Mouse (Mus musculus) intestine, embryonic 14.5 days (tissue): ENCODE results near the gene Fam171a2. TPM values are rescaled to one million over a fixed set of nuclear protein-coding genes. Genes with fewer than 3 reads are reported as not detected.

ENCODE experiments used
- ATAC-seq: fragments of 200-750 bp; cut with Nextera tagmentation; replicated peaks from 2 replicates; pipeline ENCODE4 v1.8.0; 2017; ENCODE audit warnings: low read depth, moderate number of reproducible peaks, moderate TSS enrichment, moderate library complexity; ENCODE audit not compliant: low FRiP score, low TSS enrichment
- DNase-seq: peaks from one replicate; pipeline ENCODE4 v3.0.0-alpha.2; 2018; ENCODE audit warnings: low spot score
- H3K27ac ChIP-seq: fragments of 300-500 bp; sonication (generic); 2 replicates; pipeline ENCODE4 v1.5.1; 2014; ENCODE audit warnings: low read depth, mild to moderate bottlenecking, control low read depth
- H3K27me3 ChIP-seq: fragments of 300-500 bp; sonication (generic); replicated peaks from 2 replicates; pipeline ENCODE4 v1.6.1; 2014; ENCODE audit warnings: low read length, control low read depth; ENCODE audit not compliant: control insufficient read depth, insufficient read depth
- H3K36me3 ChIP-seq: fragments of 300-500 bp; sonication (generic); 2 replicates; pipeline ENCODE4 v1.6.1; 2014; ENCODE audit warnings: low read length, control low read depth; ENCODE audit not compliant: control insufficient read depth, insufficient read depth
- H3K4me1 ChIP-seq: fragments of 300-500 bp; sonication (generic); replicated peaks from 2 replicates; pipeline ENCODE4 v1.6.1; 2014; ENCODE audit warnings: low read length, control low read depth, mixed read lengths; ENCODE audit not compliant: control insufficient read depth, insufficient read depth
- H3K4me2 ChIP-seq: fragments of 300-500 bp; sonication (generic); 2 replicates; pipeline ENCODE4 v1.6.1; 2014; ENCODE audit warnings: low read length
- H3K4me3 ChIP-seq: fragments of 300-500 bp; sonication (generic); 2 replicates; pipeline ENCODE4 v1.5.1; 2014; ENCODE audit warnings: low read depth, low read length, control low read depth, mixed read lengths
- H3K9ac ChIP-seq: fragments of 300-500 bp; sonication (generic); 2 replicates; pipeline ENCODE4 v1.6.1; 2014; ENCODE audit warnings: mild to moderate bottlenecking, low read length
- H3K9me3 ChIP-seq: fragments of 300-500 bp; sonication (generic); 2 replicates; pipeline ENCODE4 v1.6.1; 2016; ENCODE audit warnings: low read length, control low read depth; ENCODE audit not compliant: control insufficient read depth
- WGBS: fragments of 180-500 bp; shearing (Covaris S2); extraction: QIAGEN DNeasy Blood & Tissue Kit; methylation state at CpG from one replicate; pipeline ENCODE4 v1.1.7; 2014; 5-methylcytosine and 5-hydroxymethylcytosine counted together
- polyA plus RNA-seq: library from polyadenylated mRNA; unstranded; fragments of >200 nt; fragmentation: Nextera tagmentation; extraction: Ambion mirVana; gene quantifications from 2 replicates; pipeline ENCODE4 v1.2.1, GENCODE M21; 2014

Gene Fam171a2
- polyA plus RNA-seq, 1 experiment from 2014 or later = 4.7 TPM

- Histone ChIP-seq H3K9ac (peak overlapping the region; percentile 94), H3K27ac (peak overlapping the region; percentile 90), H3K4me3 (peak overlapping the region; percentile 86), H3K9me3 (no peaks in the 10 kb centered on the region), H3K4me2 (peak overlapping the region; percentile 75), H3K4me1 (peaks cover 37% of the 10 kb centered on the region), H3K36me3 (peaks cover 9% of the 10 kb centered on the region; the same call in 1 of the 2 replicates), H3K27me3 (peaks cover 4% of the 10 kb centered on the region; the same call in 1 of the 2 replicates)
- WGBS = 2% methylated on average over 47 of the region's 49 CpGs
- DNase-seq = peak; percentile 83
- ATAC-seq = peak; percentile 48
Measured at GRCm38 (mm10) chr11:102446581-102447461, 661 bp downstream of the Fam171a2 start.

DNA sequence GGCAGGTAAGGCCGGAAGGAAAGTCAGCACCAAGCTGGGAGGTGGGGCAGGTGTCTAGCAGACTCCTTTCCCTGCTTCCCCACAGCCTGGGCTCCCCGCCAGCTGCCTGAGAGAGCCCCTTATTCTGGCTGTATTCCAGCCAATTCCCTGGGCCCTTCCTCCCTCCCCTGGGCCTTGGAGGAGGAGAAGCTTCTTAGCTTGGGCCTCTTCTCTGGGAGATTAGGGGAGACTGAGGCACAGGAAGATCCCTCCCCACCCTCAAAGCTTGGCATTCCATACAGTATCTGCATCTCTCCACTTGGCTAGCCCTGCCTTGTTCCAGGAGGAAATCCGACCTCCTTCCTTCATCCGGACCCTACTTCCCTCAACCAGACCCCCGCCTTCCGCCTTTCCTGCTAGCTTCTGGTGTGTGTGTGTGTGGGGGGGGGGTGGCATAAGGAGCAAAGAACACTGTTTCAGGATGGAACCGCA, 1.6 kb downstream of the Fam171a2 start:
- H3K27ac ChIP-seq = peak overlapping the region; percentile 90
- H3K9ac ChIP-seq = peak overlapping the region; percentile 94; the same call in 1 of the 2 replicates
- DNase-seq = no peak

DNA sequence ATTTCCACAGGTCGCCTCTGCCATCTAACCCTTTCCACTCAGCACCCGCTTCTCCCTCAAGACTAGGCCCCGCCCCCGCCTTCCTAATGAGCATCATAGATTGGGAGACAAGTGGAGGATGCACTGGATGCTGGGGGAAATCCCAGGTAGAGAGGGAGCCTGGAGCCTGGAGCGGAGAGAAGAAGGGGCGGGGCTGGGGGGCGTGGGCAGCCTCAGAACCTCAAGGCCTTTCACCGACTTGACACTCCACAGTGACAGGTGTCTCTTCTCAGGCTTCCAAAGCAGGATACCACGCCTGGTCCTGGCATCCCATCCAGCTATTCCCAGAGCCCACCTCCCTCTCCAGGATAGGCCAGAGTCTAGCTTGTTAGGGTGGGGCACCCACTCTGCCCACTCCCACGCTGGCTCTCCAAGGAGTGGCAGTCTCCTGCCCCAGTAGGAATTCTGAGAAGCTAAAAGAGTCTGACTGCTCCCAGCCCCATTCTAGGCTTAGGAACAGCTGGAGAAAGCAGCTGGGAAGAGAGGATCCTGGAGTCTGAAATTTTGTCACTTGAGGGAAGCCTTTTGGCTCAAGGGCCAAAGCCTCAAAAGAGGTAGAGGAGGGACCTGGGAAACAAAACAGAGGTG, 2.1 kb downstream of the Fam171a2 start:
- ATAC-seq (peak; percentile 48), DNase-seq (peak; percentile 83)
- Histone ChIP-seq H3K27me3 (peaks cover 4% of the 10 kb centered on the region; the same call in 1 of the 2 replicates), H3K27ac (peak overlapping the region; percentile 90), H3K9me3 (no peaks in the 10 kb centered on the region), H3K4me1 (peaks cover 37% of the 10 kb centered on the region), H3K4me3 (peak overlapping the region; percentile 86; the same call in 1 of the 2 replicates), H3K4me2 (peak overlapping the region; percentile 75), H3K36me3 (peaks cover 20% of the 10 kb centered on the region; the same call in 1 of the 2 replicates), H3K9ac (no peak overlapping the region)
- WGBS = 13% methylated on average over 10 of the region's 10 CpGs

More for the DNA sequence above, 1.6 kb downstream of the Fam171a2 start:
- Histone ChIP-seq H3K4me2 (peak overlapping the region; percentile 75), H3K27me3 (peaks cover 4% of the 10 kb centered on the region; the same call in 1 of the 2 replicates), H3K4me3 (peak overlapping the region; percentile 86), H3K36me3 (peaks cover 17% of the 10 kb centered on the region; the same call in 1 of the 2 replicates), H3K9me3 (no peaks in the 10 kb centered on the region), H3K4me1 (peaks cover 37% of the 10 kb centered on the region)
- peak; percentile 33 for ATAC-seq
- 17% methylated on average over 7 of the region's 7 CpGs for WGBS

DNA sequence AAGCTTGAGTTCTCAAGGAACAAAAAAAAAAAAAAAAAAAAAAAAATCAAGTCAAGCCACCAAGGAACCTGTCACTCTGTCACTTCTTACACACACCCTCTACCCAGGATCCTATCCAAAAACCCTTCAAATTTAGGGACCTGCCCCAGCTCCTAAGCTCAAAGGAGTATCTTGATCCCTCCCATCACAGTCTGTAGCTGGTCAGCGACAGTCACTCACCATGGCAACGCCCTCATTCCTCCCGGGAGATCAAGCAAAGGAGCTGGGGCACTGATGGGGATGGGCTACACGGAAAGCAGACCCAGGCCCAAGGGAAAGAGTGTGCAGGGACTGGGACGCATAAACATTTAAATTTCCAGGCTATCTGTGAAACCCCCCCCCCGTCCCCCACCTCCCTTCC, 2.7 kb downstream of the Fam171a2 start:
- Histone ChIP-seq H3K4me3 (no peak overlapping the region), H3K27me3 (no peaks in the 10 kb centered on the region; the same call in 1 of the 2 replicates), H3K36me3 (peaks cover 26% of the 10 kb centered on the region), H3K4me1 (peaks cover 37% of the 10 kb centered on the region), H3K9me3 (no peaks in the 10 kb centered on the region), H3K4me2 (peak overlapping the region; percentile 75), H3K27ac (no peak overlapping the region; the same call in 1 of the 2 replicates), H3K9ac (no peak overlapping the region)
- ATAC-seq = no peak
- DNase-seq = no peak
- WGBS = 18% methylated on average over 6 of the region's 6 CpGs

DNA sequence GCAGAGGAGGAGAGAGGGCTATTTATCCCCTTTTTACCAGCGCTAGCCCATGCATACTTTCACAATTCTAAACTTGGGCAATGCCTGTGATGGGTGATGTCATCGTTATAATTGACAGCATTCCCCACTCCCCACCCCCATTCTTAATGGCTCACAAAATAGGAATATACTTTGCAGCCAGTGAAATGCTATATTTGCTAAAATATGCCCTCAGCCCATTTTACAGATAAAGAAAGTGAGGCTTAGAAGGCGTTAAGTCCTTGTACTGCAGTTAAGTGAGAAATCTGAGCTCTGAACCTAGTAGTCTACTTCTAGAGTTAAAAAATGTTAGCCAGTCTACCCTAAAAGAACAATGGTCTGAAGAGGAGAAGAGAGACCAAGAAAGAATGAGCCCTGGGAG, 3.2 kb downstream of the Fam171a2 start:
- Histone ChIP-seq H3K27me3 (no peaks in the 10 kb centered on the region), H3K9me3 (no peaks in the 10 kb centered on the region), H3K27ac (no peak overlapping the region), H3K4me3 (no peak overlapping the region), H3K36me3 (peaks cover 31% of the 10 kb centered on the region), H3K9ac (no peak overlapping the region), H3K4me1 (peaks cover 35% of the 10 kb centered on the region), H3K4me2 (no peak overlapping the region)
- WGBS = 77% methylated on average over 3 of the region's 3 CpGs
- DNase-seq (no peak), ATAC-seq (no peak)

GRCm38 (mm10) chr11:102443740-102444139, 3.7 kb downstream of the Fam171a2 start:
- no peaks in the 10 kb centered on the region for H3K9me3 ChIP-seq
- H3K36me3 ChIP-seq = peaks cover 36% of the 10 kb centered on the region
- no peak for DNase-seq
- no peak overlapping the region for H3K9ac ChIP-seq
- no peak for ATAC-seq
- H3K27ac ChIP-seq = no peak overlapping the region
- 0 out of 2 replicates have a peak, but pooled peaks cover 2% of the 10 kb centered on the region for H3K27me3 ChIP-seq
- H3K4me1 ChIP-seq = peaks cover 34% of the 10 kb centered on the region
- WGBS = 80% methylated on average over 8 of the region's 12 CpGs
- H3K4me2 ChIP-seq = no peak overlapping the region
- no peak overlapping the region for H3K4me3 ChIP-seq

- H3K27ac ChIP-seq = no peak overlapping the region
- no peak overlapping the region for H3K4me2 ChIP-seq
- H3K4me3 ChIP-seq = no peak overlapping the region
- peaks cover 38% of the 10 kb centered on the region for H3K36me3 ChIP-seq
- H3K27me3 ChIP-seq = 0 out of 2 replicates have a peak, but pooled peaks cover 2% of the 10 kb centered on the region
- ATAC-seq (no peak), DNase-seq (no peak)
- 92% methylated on average over 6 of the region's 6 CpGs for WGBS
- H3K9me3 ChIP-seq = no peaks in the 10 kb centered on the region
- peaks cover 31% of the 10 kb centered on the region for H3K4me1 ChIP-seq
- H3K9ac ChIP-seq = no peak overlapping the region
Measured at GRCm38 (mm10) chr11:102442089-102442488, 5.4 kb downstream of the Fam171a2 start.

DNA sequence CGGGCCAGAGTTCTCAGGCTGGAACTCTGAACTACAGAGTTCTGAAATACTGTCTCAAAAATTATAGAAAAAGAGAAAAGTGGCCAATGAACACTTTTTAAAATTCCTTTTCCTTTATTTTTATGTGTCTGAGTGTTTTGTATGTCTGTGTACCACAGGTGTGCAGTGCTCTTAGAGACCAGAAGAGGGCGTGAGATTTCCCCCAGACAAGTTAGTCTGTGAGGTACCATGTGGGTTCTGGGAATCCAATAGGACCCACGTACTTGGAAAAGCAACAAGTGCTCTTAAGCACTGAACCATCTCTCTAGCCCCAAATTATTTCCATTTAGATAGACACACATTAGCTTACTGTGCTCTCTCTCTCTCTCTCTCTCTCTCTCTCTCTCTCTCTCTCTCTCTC, 6.0 kb downstream of the Fam171a2 start:
- Histone ChIP-seq H3K4me1 (peaks cover 32% of the 10 kb centered on the region), H3K27ac (no peak overlapping the region), H3K4me2 (no peak overlapping the region), H3K4me3 (no peak overlapping the region), H3K9me3 (no peaks in the 10 kb centered on the region), H3K36me3 (peaks cover 41% of the 10 kb centered on the region), H3K27me3 (0 out of 2 replicates have a peak, but pooled peaks cover 2% of the 10 kb centered on the region), H3K9ac (no peak overlapping the region)
- no peak for DNase-seq
- no peak for ATAC-seq
- WGBS = 72% methylated on average over 3 of the region's 3 CpGs
